Mouse (Mus musculus) MEL (cell line): ENCODE measurements around the gene Eml2. TPM values are rescaled to one million over a fixed set of nuclear protein-coding genes. Genes with fewer than 3 reads are reported as not detected.

Experiments used
- DNase-seq: peaks from one replicate; pipeline ENCODE4 v3.0.0; 2011; ENCODE audit warnings: low read depth, low spot score
- H3K27ac ChIP-seq: 2 replicates; pipeline ENCODE4 v1.5.1; 2012; ENCODE audit warnings: low read depth, mild to moderate bottlenecking, control low read depth, low read length, moderate library complexity; ENCODE audit not compliant: control insufficient read depth
- H3K27me3 ChIP-seq, 2 experiments: fragments of 150-350 bp in 1 of 2; sonication (generic) in 1 of 2; 2 replicates each; pipeline ENCODE4 v1.6.1; 2012; ENCODE audit warnings: low read length in 2 of 2, mild to moderate bottlenecking in 2 of 2, improper control_type of control experiment in 1 of 2, moderate library complexity in 1 of 2; ENCODE audit not compliant: insufficient read depth in 2 of 2, control insufficient read depth in 1 of 2
- H3K36me3 ChIP-seq, 2 experiments: 2 replicates each; pipeline ENCODE4 v1.6.1; 2012 to 2014; ENCODE audit warnings: low read length in 2 of 2, improper control_type of control experiment in 1 of 2, inconsistent platforms in 1 of 2, mild to moderate bottlenecking in 1 of 2; ENCODE audit not compliant: insufficient read depth in 2 of 2, control insufficient read depth in 1 of 2
- H3K4me1 ChIP-seq, 2 experiments: fragments of 150-350 bp in 1 of 2; sonication (generic) in 1 of 2; 2 replicates each; pipeline ENCODE4 v1.6.1; 2012; ENCODE audit warnings: low read length in 2 of 2, improper control_type of control experiment in 1 of 2, mild to moderate bottlenecking in 1 of 2; ENCODE audit not compliant: insufficient read depth in 2 of 2, control insufficient read depth in 1 of 2
- H3K4me3 ChIP-seq, 2 experiments: fragments of 150-350 bp in 1 of 2; sonication (generic) in 1 of 2; 2 replicates each; pipeline ENCODE4 v1.5.1; 2012; ENCODE audit warnings: low read depth in 2 of 2, low read length in 2 of 2, mild to moderate bottlenecking in 2 of 2, moderate library complexity in 2 of 2, control low read depth in 1 of 2, improper control_type of control experiment in 1 of 2; ENCODE audit not compliant: control insufficient read depth in 1 of 2, insufficient read depth in 1 of 2
- H3K79me2 ChIP-seq: 2 replicates; pipeline ENCODE4 v1.6.1; 2012; ENCODE audit warnings: mild to moderate bottlenecking, low read length, moderate library complexity; ENCODE audit not compliant: control insufficient read depth, poor library complexity, insufficient read depth
- H3K9ac ChIP-seq: 2 replicates; pipeline ENCODE4 v1.6.1; 2012; ENCODE audit warnings: low read depth, mild to moderate bottlenecking, control low read depth, low read length, moderate library complexity; ENCODE audit not compliant: control insufficient read depth, poor library complexity, severe bottlenecking
- H3K9me3 ChIP-seq: fragments of 150-350 bp; sonication (generic); replicated peaks from 2 replicates; pipeline ENCODE4 v1.6.1; 2012; ENCODE audit warnings: mild to moderate bottlenecking, low read length, improper control_type of control experiment, moderate library complexity; ENCODE audit not compliant: insufficient read depth
- BHLHE40 ChIP-seq: IDR thresholded peaks from 2 replicates; pipeline ENCODE4 v1.6.1; 2012; ENCODE audit warnings: low read depth, mild to moderate bottlenecking, inconsistent platforms, low read length, improper control_type of control experiment, borderline replicate concordance
- CHD1 ChIP-seq: IDR thresholded peaks from 2 replicates; pipeline ENCODE4 v1.6.1; 2012; ENCODE audit warnings: low read depth, mild to moderate bottlenecking, inconsistent platforms, low read length, improper control_type of control experiment
- CTCF ChIP-seq, 3 experiments: IDR thresholded peaks in 2 of 3; conservative IDR thresholded peaks in 1 of 3; 2 replicates each; pipeline ENCODE4 v1.5.1; 2011 to 2012; ENCODE audit warnings: low read length in 3 of 3, low read depth in 2 of 3, mild to moderate bottlenecking in 2 of 3, improper control_type of control experiment in 1 of 3, inconsistent platforms in 1 of 3, mixed read lengths in 1 of 3, moderate library complexity in 1 of 3; ENCODE audit not compliant: control insufficient read depth in 1 of 3, insufficient read depth in 1 of 3, poor library complexity in 1 of 3, severe bottlenecking in 1 of 3
- E2F4 ChIP-seq: IDR thresholded peaks from 2 replicates; pipeline ENCODE4 v1.6.1; 2011; ENCODE audit warnings: low read depth, low read length, improper control_type of control experiment, borderline replicate concordance
- GATA1 ChIP-seq: IDR thresholded peaks from 2 replicates; pipeline ENCODE4 v1.6.1; 2011; ENCODE audit warnings: low read depth, low read length, improper control_type of control experiment
- JUND ChIP-seq: IDR thresholded peaks from 2 replicates; pipeline ENCODE4 v1.6.1; 2011; ENCODE audit warnings: low read depth, mild to moderate bottlenecking, improper control_type of control experiment, low read length
- KAT2A ChIP-seq: conservative IDR thresholded peaks from 2 replicates; pipeline ENCODE4 v1.6.1; 2012; ENCODE audit warnings: low read depth, low read length, improper control_type of control experiment, inconsistent platforms
- MEF2A ChIP-seq: IDR thresholded peaks from 2 replicates; pipeline ENCODE4 v1.6.1; 2014; ENCODE audit warnings: low read depth, mild to moderate bottlenecking, inconsistent platforms, low read length, improper control_type of control experiment; ENCODE audit not compliant: poor library complexity, insufficient replicate concordance, severe bottlenecking; ENCODE audit errors: extremely low read depth
- MYC ChIP-seq: IDR thresholded peaks from 2 replicates; pipeline ENCODE4 v1.6.1; 2011; ENCODE audit warnings: low read depth, mild to moderate bottlenecking, low read length, improper control_type of control experiment, moderate library complexity
- NELFE ChIP-seq: IDR thresholded peaks from 2 replicates; pipeline ENCODE4 v1.6.1; 2011; ENCODE audit warnings: low read depth, low read length, improper control_type of control experiment
- RCOR1 ChIP-seq: IDR thresholded peaks from 2 replicates; pipeline ENCODE4 v1.6.1; 2012; ENCODE audit warnings: low read depth, mild to moderate bottlenecking, inconsistent platforms, low read length, improper control_type of control experiment
- SIN3A ChIP-seq: IDR thresholded peaks from 2 replicates; pipeline ENCODE4 v1.6.1; 2012; ENCODE audit warnings: low read length, improper control_type of control experiment, inconsistent platforms
- SMC3 ChIP-seq: IDR thresholded peaks from 2 replicates; pipeline ENCODE4 v1.6.1; 2011; ENCODE audit warnings: low read depth, low read length, improper control_type of control experiment
- TAL1 ChIP-seq: IDR thresholded peaks from 2 replicates; pipeline ENCODE4 v1.6.1; 2012; ENCODE audit warnings: mild to moderate bottlenecking, inconsistent platforms, low read length, moderate library complexity, mixed read lengths
- TBP ChIP-seq: IDR thresholded peaks from 2 replicates; pipeline ENCODE4 v1.8.0; 2011; ENCODE audit warnings: low read depth, low read length, improper control_type of control experiment
- UBTF ChIP-seq: IDR thresholded peaks from 2 replicates; pipeline ENCODE4 v1.6.1; 2012; ENCODE audit warnings: low read depth, mild to moderate bottlenecking, inconsistent platforms, low read length, improper control_type of control experiment, moderate library complexity, borderline replicate concordance; ENCODE audit not compliant: insufficient read depth
- USF1 ChIP-seq: IDR thresholded peaks from 2 replicates; pipeline ENCODE4 v1.6.1; 2014; ENCODE audit warnings: low read depth, mild to moderate bottlenecking, inconsistent platforms, low read length, improper control_type of control experiment, moderate library complexity
- USF2 ChIP-seq, 2 experiments: IDR thresholded peaks; 2 replicates each; pipeline ENCODE4 v1.6.1; 2011 to 2012; ENCODE audit warnings: improper control_type of control experiment in 2 of 2, low read length in 2 of 2, borderline replicate concordance in 1 of 2, inconsistent platforms in 1 of 2, low read depth in 1 of 2, mild to moderate bottlenecking in 1 of 2; ENCODE audit not compliant: insufficient read depth in 1 of 2
- ZMIZ1 ChIP-seq: IDR thresholded peaks from 2 replicates; pipeline ENCODE4 v1.6.1; 2012; ENCODE audit warnings: low read depth, mild to moderate bottlenecking, inconsistent platforms, low read length, improper control_type of control experiment, moderate library complexity
- ZNF384 ChIP-seq: IDR thresholded peaks from 2 replicates; pipeline ENCODE4 v1.6.1; 2012; ENCODE audit warnings: low read depth, mild to moderate bottlenecking, inconsistent platforms, low read length, improper control_type of control experiment
- polyA plus RNA-seq, 2 experiments: library from polyadenylated mRNA; stranded (reverse) in 1 of 2; unstranded in 1 of 2; fragments of >175 nt in 1 of 2; fragments of >200 nt in 1 of 2; gene quantifications; 2 replicates each; pipeline versions ENCODE4 v1.2.1 to v1.2.4; 2012; ENCODE audit warnings: low replicate concordance in 2 of 2, low read depth in 1 of 2; ENCODE audit not compliant: insufficient read length in 2 of 2, insufficient read depth in 1 of 2, missing spikeins in 1 of 2
- total RNA-seq: library from RNA; depleted of rRNA; stranded (reverse); fragments of 300-350 nt; gene quantifications from 2 replicates; pipeline ENCODE4 v1.2.3, GENCODE M21; 2012

Gene Eml2
- total and polyA plus RNA-seq, 3 experiments: 22.0 to 43.6 TPM; not detected in 1

- TF ChIP-seq E2F4: no peak
- no peak for TF ChIP-seq UBTF
- no peak for DNase-seq
- no peaks in the 10 kb centered on the region for H3K27me3 ChIP-seq
- H3K9ac ChIP-seq: no peak overlapping the region
- H3K9me3 ChIP-seq: no peaks in the 10 kb centered on the region
- H3K36me3 ChIP-seq: peaks cover 0 to 5% of the 10 kb centered on the region in 2 experiments; a peak in 2 of 4 replicates
- H3K79me2 ChIP-seq: no peaks in the 10 kb centered on the region
- no peak overlapping the region for H3K4me3 ChIP-seq
- H3K27ac ChIP-seq: no peak overlapping the region
- peaks cover 3 to 20% of the 10 kb centered on the region in 2 experiments; a peak in 3 of 4 replicates for H3K4me1 ChIP-seq
Observed at GRCm38 (mm10) chr7:19160115-19160514, 16.1 kb upstream of the Eml2 start.

GRCm38 (mm10) chr7:19162928-19163327 is 13.3 kb upstream of the Eml2 start:
- Histone ChIP-seq H3K79me2 (no peaks in the 10 kb centered on the region), H3K4me3 (no peak overlapping the region), H3K9ac (no peak overlapping the region), H3K27me3 (no peaks in the 10 kb centered on the region), H3K27ac (no peak overlapping the region), H3K36me3 (peaks cover 0 to 7% of the 10 kb centered on the region in 2 experiments; a peak in 2 of 4 replicates)
- DNase-seq: no peak
- TF ChIP-seq TBP (no peak), KAT2A (no peak), E2F4 (no peak), MYC (no peak), SIN3A (no peak), ZMIZ1 (no peak), USF2 (IDR thresholded peaks at IDR 0.05; ENCODE audit: borderline replicate concordance in 1 of 2, insufficient read depth in 1 of 2, low read depth in 1 of 2, low read length in 2 of 2) (no peak), GATA1 (no peak), NELFE (no peak), CHD1 (no peak), TAL1 (no peak), BHLHE40 (no peak), MEF2A (no peak), USF1 (no peak), ZNF384 (no peak), JUND (no peak), RCOR1 (no peak), CTCF (IDR thresholded peaks at IDR 0.05 in 2 of 3, conservative IDR thresholded peaks at IDR 0.05 in 1 of 3; ENCODE audit: control insufficient read depth in 1 of 3, insufficient read depth in 1 of 3, low read depth in 2 of 3, low read length in 3 of 3, poor library complexity in 1 of 3, severe bottlenecking in 1 of 3) (no peak), SMC3 (no peak)
- TF ChIP-seq, all 39 proteins: peak for 0
- H3K9me3 ChIP-seq: no peaks in the 10 kb centered on the region
- H3K4me1 ChIP-seq: peaks cover 6 to 28% of the 10 kb centered on the region in 2 experiments; a peak in 3 of 4 replicates
